Mouse (Mus musculus): ENCODE data around the gene Rpl13. TPM values are rescaled to one million over a fixed set of nuclear protein-coding genes. Genes with fewer than 3 reads are reported as not detected.
"Not testable (repeated sequence)": the region's sequence is repeated elsewhere in the genome, so short reads cannot be mapped to it uniquely, and the experiment has no call there.

Gene Rpl13
- polyA plus RNA-seq, 1 experiment from 2014 or later: 772 TPM

DNA sequence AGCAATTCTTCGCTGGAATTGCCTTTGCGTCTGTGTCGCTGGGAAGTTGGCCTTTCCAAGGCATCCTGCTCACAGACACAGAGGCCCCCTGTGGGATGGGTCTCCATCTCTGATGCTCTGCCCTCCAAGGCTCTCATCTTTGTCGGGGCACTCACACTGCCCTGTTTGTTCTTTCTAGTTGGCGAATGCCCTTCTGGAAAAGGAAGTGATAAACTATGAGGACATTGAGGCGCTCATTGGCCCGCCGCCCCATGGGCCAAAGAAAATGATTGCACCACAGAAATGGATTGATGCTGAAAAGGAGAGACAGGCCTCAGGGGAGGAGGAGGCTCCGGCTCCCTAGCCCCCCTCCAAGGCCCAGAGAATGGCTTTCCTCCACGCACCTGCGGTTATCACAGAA, 4.9 kb upstream of the Rpl13 start:
- Histone ChIP-seq H3K36me3 (peaks cover 52% of the 10 kb centered on the region), H3K27ac (replicated peaks) (peak overlapping the region; percentile 56; the same call in 1 of the 2 replicates), H3K4me3 (no peak overlapping the region)

DNA sequence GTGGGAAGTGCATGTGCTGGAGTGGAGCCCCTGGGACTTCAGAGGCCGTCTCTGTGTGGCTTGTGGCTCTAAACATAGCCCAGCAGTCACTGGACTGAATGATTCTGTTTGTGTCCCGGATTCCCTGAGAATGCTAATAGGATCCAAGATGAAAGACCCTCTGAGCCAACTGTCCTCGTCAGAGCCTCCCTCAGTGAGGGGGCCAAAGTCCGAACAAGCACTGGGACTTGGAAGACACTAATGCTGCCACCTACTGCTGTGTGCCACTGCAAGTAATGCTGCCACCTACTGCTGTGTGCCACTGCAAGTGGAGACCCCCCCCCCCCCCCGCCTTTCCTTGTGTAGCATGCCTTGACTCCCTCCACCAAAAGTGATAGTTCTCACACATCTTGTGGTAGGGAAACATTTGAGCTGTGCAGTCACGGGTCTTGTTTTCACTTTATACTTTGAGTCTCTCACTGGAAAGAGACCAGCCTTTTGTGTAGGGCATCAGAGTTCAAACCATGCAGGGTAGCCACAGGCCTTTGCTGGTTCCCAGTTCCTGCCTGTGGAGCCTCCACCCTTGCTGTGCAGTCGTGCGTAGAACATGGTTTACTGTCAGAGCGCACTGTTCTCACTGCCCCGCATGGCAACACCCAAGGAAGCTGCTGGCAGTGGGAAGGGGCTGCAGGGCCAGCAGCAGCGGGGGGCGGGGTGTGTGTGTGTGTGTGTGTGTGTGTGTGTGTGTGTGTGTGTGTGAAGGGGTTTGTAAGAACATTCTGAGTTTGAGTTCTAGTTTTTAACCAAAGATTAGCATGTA, 4.2 kb upstream of the Rpl13 start:
- WGBS: 69% methylated on average over 12 of the region's 12 CpGs
- peak overlapping the region; percentile 13; the same call in 1 of the 2 replicates for H3K9ac ChIP-seq

More for the DNA sequence above, 4.9 kb upstream of the Rpl13 start:
- WGBS: 77% methylated on average over 11 of the region's 11 CpGs
- Histone ChIP-seq H3K4me2 (no peak overlapping the region), H3K9ac (peak overlapping the region; percentile 13; the same call in 1 of the 2 replicates), H3K27me3 (no peaks in the 10 kb centered on the region), H3K4me1 (replicated peaks) (peaks cover 6% of the 10 kb centered on the region), H3K9me3 (no peaks in the 10 kb centered on the region)
- ATAC-seq (ENCODE audit: low read depth): no peak

DNA sequence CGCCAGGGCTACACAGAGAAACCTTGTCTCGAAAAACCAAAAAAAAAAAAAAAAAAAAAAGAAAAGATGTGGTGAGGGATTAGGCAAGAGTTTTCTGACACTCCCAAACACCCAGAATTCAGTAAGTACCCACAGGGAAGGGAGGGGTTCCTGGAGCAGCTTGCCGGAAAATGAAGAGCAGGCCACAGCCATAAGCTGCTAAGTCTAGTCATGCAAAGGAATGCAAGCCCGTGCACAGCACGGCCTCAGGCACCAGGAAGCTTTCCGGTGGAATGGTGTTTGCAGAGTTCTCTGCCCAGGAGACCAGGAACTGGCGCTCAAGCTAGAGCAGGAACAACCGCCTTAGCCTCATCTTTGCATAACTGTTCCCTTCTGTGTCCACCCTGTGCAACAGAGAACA, 1.9 kb upstream of the Rpl13 start:
- H3K9ac ChIP-seq: no peak overlapping the region
- 75% methylated on average over 8 of the region's 8 CpGs for WGBS

More for the DNA sequence above, 4.2 kb upstream of the Rpl13 start:
- Histone ChIP-seq H3K4me2 (no peak overlapping the region), H3K27me3 (no peaks in the 10 kb centered on the region), H3K4me3 (no peak overlapping the region), H3K9me3 (no peaks in the 10 kb centered on the region), H3K4me1 (replicated peaks) (peaks cover 6% of the 10 kb centered on the region), H3K27ac (replicated peaks) (no peak overlapping the region; the same call in 1 of the 2 replicates), H3K36me3 (peaks cover 46% of the 10 kb centered on the region)
- no peak for ATAC-seq (ENCODE audit: low read depth)

DNA sequence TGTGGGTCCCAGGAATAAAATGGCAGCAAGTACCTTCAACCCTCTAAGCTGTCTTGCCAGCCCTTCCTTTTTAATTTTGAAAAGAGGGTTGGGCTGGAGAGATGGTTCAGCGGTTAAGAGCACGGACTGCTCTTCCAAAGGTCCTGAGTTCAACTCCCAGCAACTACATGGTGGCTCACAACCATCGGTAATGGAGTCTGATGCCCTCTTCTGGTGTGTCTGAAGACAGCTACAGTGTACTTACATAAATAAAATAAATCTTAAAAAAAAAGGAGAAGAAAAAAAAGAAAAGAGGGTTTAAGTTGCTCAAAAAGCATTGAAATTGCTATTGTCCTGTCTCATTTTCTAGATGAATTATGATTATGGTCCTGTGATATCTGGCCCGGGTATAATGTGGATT, 906 bp upstream of the Rpl13 start:
- H3K27me3 ChIP-seq: no peaks in the 10 kb centered on the region
- 74% methylated on average over 4 of the region's 4 CpGs for WGBS
- H3K4me2 ChIP-seq: peak overlapping the region; percentile 76; the same call in 1 of the 2 replicates
- peaks cover 22% of the 10 kb centered on the region for H3K4me1 ChIP-seq (replicated peaks)
- peak overlapping the region; percentile 73; the same call in 1 of the 2 replicates for H3K9ac ChIP-seq
- H3K4me3 ChIP-seq: 0 out of 2 replicates have a peak overlapping the region, but pooled peaks have one; percentile 81
- peaks cover 45% of the 10 kb centered on the region for H3K36me3 ChIP-seq
- ATAC-seq (ENCODE audit: low read depth): no peak
- H3K27ac ChIP-seq (replicated peaks): no peak overlapping the region
- no peaks in the 10 kb centered on the region for H3K9me3 ChIP-seq

More for the DNA sequence above, 1.9 kb upstream of the Rpl13 start:
- Histone ChIP-seq H3K4me2 (no peak overlapping the region), H3K9me3 (no peaks in the 10 kb centered on the region), H3K4me3 (no peak overlapping the region), H3K36me3 (peaks cover 44% of the 10 kb centered on the region), H3K27me3 (no peaks in the 10 kb centered on the region), H3K27ac (replicated peaks) (no peak overlapping the region), H3K4me1 (replicated peaks) (peaks cover 22% of the 10 kb centered on the region)
- ATAC-seq (ENCODE audit: low read depth): no peak

DNA sequence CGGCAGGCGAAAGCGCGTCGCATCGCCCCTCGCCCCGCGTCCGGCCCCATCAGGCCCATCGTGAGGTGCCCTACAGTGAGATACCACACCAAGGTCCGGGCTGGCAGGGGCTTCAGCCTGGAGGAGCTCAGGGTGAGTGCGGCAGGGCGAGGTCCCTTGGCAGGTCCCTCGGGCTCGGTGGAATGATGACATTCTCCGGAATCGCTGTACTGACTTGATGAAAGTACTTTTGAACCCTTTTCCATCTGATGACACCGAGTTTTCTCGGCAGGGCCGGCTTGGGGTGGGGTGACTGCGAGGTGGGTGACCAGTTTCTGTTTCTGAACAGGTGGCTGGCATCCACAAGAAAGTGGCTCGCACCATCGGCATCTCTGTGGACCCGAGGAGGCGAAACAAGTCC, 705 bp downstream of the Rpl13 start:
- peak overlapping the region; percentile 95 for H3K4me2 ChIP-seq
- peak overlapping the region; percentile 81 for H3K4me3 ChIP-seq
- not testable (repeated sequence) for H3K27me3 ChIP-seq; ATAC-seq (ENCODE audit: low read depth); H3K9me3 ChIP-seq
- H3K4me1 ChIP-seq (replicated peaks): peaks cover 22% of the 10 kb centered on the region
- whole genome bisulfite sequencing: 10% methylated on average over 26 of the region's 26 CpGs
- peak overlapping the region; percentile 94 for H3K27ac ChIP-seq (replicated peaks)
- H3K36me3 ChIP-seq: peaks cover 34% of the 10 kb centered on the region
- H3K9ac ChIP-seq: peak overlapping the region; percentile 98

DNA sequence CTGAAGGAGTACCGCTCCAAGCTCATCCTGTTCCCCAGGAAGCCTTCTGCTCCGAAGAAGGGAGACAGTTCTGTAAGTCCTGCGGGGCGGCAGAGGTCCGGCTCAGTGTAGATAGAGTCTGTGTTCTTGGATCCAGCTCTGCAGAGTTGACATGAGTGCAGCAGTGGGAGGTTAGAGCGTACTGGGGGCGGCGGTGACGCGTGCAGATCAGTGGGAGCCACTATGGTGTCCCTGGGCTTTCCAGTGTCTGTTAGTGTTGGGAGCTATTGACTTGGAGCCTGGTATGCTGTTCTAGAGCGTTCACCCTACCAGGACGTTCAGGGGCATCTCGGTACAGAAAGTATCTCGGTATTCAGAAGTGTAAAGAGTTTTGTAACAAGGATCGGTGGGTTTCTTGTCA, 1.1 kb downstream of the Rpl13 start:
- peak overlapping the region; percentile 81 for H3K4me3 ChIP-seq
- WGBS: 18% methylated on average over 14 of the region's 15 CpGs
- peaks cover 22% of the 10 kb centered on the region for H3K4me1 ChIP-seq (replicated peaks)
- no peaks in the 10 kb centered on the region for H3K27me3 ChIP-seq
- peak overlapping the region; percentile 98 for H3K9ac ChIP-seq
- no peak for ATAC-seq (ENCODE audit: low read depth)
- H3K9me3 ChIP-seq: no peaks in the 10 kb centered on the region
- peak overlapping the region; percentile 94 for H3K27ac ChIP-seq (replicated peaks)
- peak overlapping the region; percentile 95 for H3K4me2 ChIP-seq
- peaks cover 30% of the 10 kb centered on the region for H3K36me3 ChIP-seq

DNA sequence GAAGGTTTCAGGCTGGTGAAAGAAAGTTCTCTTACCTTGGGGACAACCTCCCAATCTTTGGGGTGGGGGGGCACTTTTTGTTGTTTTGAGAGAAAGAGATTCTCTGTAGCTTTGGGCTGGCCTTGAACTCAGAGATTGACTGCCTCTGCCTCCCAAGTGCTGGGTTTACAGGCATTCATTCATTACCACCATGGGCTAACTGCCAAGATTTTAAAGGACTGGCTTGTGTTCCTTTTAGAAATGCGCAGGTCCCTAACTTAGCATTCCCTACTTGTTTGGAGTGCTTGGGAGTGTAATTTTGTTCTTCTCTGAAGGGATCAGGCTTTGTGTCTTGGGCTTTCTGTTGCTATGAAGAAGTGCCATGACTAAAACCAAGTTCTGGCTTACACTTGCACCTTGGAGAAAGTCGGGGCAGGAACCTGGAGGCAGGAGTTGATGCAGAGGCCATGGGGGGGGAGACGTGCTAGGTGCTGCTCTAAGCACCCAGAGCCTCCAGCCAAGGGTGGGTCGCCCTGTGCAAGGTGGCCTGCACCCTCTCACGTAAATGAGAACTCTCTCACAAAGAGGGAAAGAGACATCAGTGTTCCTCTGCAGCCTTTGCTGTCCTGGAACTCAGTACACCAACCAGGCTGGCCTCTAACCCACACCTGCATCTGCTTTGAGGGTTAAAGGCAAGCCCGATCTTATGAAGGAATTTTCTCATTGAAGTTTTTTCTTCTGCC, 2.1 kb downstream of the Rpl13 start:
- Histone ChIP-seq H3K4me2 (peak overlapping the region; percentile 95), H3K4me1 (replicated peaks) (peaks cover 22% of the 10 kb centered on the region), H3K4me3 (peak overlapping the region; percentile 81), H3K27me3 (no peaks in the 10 kb centered on the region), H3K36me3 (peaks cover 27% of the 10 kb centered on the region), H3K9ac (peak overlapping the region; percentile 98), H3K27ac (replicated peaks) (no peak overlapping the region; the same call in 1 of the 2 replicates), H3K9me3 (no peaks in the 10 kb centered on the region)
- 86% methylated on average over 6 of the region's 6 CpGs for WGBS
- no peak for ATAC-seq (ENCODE audit: low read depth)

DNA sequence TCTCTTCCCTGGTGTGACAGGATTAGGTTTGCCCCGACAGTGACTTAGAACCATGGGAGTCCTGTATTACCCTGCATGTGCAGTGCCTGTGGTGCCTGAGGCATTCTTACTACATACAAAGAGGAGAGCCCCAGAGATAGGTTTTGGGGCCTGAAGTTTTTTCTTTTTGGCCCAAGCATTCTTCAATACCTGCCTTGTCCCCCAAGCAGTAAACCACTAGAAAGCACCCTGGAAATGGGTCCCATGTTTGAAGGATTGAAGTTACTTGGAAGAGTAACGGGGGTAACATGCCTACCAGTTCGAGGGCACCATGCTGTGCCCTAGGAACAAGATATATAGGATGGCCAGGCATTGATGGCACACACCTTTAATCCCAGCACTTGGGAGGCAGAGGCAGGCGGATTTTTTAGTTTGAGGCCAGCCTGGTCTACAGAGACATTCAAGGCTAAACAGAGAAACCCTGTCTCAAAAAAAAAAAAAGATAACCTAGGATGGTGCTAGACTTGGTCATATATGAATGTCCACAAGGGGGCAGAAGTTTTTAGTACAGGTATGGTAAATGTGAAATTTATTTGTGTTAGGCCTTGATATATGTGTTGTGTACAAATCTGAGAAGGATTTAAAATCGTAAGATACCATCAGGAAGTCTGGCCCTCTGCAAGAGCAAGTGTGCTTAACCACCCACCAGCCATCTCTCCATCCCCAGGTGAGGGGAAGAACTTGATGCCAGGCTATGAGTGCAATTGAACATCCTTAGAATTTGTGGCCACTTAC, 3.6 kb downstream of the Rpl13 start:
- Histone ChIP-seq H3K4me2 (no peak overlapping the region), H3K9ac (no peak overlapping the region), H3K4me3 (no peak overlapping the region), H3K9me3 (no peaks in the 10 kb centered on the region), H3K27ac (replicated peaks) (no peak overlapping the region), H3K27me3 (no peaks in the 10 kb centered on the region), H3K4me1 (replicated peaks) (peaks cover 22% of the 10 kb centered on the region), H3K36me3 (peaks cover 27% of the 10 kb centered on the region)
- 60% methylated on average over 5 of the region's 5 CpGs for WGBS
- ATAC-seq (ENCODE audit: low read depth): no peak

DNA sequence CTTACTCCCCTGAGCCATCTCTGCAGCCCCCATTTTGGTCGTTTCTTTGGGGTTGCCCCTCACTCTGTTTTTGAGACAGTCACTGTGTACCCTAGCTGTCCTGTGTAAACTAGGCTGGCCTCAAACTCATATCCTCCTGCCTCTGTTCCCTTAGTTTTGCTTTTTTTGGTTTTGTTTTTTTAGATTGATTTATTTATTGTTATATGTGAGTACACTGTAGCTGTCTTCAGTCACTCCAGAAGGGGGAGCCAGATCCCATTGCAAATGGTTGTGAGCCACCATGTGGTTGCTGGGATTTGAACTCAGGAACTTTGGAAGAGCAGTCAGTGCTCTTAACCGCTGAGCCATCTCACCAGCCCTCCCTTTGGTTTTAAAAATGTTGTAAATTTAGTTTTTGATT, 4.4 kb downstream of the Rpl13 start:
- Histone ChIP-seq H3K4me3 (no peak overlapping the region), H3K27ac (replicated peaks) (no peak overlapping the region), H3K9me3 (no peaks in the 10 kb centered on the region), H3K9ac (no peak overlapping the region), H3K27me3 (no peaks in the 10 kb centered on the region), H3K4me1 (replicated peaks) (peaks cover 20% of the 10 kb centered on the region), H3K36me3 (peaks cover 27% of the 10 kb centered on the region), H3K4me2 (no peak overlapping the region)
- ATAC-seq (ENCODE audit: low read depth): no peak
- WGBS: 57% methylated on average over 2 of the region's 2 CpGs

DNA sequence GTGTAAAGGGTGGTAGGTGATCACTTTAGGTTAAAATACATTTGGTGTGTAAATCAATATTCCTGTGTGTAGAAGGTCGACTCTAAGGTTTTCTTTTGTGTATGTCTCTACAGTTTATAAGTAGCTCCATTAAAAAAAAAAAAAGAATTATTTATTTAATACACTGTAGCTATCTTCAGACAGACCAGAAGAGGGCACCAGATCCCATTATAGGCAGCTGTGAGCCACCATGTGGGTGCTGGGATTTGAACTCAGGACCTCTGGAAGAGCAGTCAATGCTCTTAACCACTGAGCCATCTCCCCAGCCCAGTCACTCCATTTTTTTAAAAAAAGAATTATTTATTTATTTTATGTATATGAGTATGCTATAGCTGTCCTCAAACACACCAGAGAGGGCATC, 5.9 kb downstream of the Rpl13 start:
- Histone ChIP-seq H3K4me2 (no peak overlapping the region), H3K27me3 (no peaks in the 10 kb centered on the region), H3K36me3 (peaks cover 27% of the 10 kb centered on the region), H3K9me3 (no peaks in the 10 kb centered on the region), H3K4me3 (no peak overlapping the region), H3K4me1 (replicated peaks) (peaks cover 16% of the 10 kb centered on the region), H3K9ac (no peak overlapping the region), H3K27ac (replicated peaks) (no peak overlapping the region)
- ATAC-seq (ENCODE audit: low read depth): no peak
- 76% methylated on average over 1 of the region's 1 CpGs for WGBS

DNA sequence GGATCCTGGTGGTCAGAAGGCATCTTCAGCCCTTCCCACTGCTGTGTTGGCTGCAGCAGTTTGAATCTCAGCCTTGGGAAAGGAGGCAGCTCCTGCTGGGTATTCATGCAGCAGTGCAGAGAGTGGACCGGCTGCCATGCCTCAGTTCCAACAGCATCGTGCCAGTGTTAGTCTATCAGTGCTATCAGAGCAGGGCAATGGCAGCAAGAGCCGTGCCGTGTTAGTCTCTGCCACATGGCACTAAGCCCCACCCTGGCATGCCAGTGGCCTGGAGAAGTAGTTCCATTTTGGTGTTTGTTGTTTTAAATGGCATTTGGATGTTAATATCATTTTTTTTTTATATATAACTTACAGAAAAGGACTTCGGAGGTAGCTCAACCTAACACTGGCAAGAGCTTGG, 6.8 kb downstream of the Rpl13 start:
- Histone ChIP-seq H3K4me3 (no peak overlapping the region), H3K4me2 (no peak overlapping the region), H3K27ac (replicated peaks) (no peak overlapping the region), H3K27me3 (0 out of 2 replicates have a peak, but pooled peaks cover under 1% of the 10 kb centered on the region), H3K9ac (no peak overlapping the region), H3K4me1 (replicated peaks) (peaks cover 6% of the 10 kb centered on the region), H3K9me3 (no peaks in the 10 kb centered on the region), H3K36me3 (peaks cover 19% of the 10 kb centered on the region)
- 87% methylated on average over 5 of the region's 5 CpGs for WGBS
- ATAC-seq (ENCODE audit: low read depth): no peak
